Mouse (Mus musculus) cerebellum, adult 11-12 months (tissue): ENCODE measurements around the gene Ankrd11.

Source experiments
- DNase-seq: peaks from one replicate; pipeline ENCODE4 v3.0.0; 2022

Ankrd11 gene

DNA sequence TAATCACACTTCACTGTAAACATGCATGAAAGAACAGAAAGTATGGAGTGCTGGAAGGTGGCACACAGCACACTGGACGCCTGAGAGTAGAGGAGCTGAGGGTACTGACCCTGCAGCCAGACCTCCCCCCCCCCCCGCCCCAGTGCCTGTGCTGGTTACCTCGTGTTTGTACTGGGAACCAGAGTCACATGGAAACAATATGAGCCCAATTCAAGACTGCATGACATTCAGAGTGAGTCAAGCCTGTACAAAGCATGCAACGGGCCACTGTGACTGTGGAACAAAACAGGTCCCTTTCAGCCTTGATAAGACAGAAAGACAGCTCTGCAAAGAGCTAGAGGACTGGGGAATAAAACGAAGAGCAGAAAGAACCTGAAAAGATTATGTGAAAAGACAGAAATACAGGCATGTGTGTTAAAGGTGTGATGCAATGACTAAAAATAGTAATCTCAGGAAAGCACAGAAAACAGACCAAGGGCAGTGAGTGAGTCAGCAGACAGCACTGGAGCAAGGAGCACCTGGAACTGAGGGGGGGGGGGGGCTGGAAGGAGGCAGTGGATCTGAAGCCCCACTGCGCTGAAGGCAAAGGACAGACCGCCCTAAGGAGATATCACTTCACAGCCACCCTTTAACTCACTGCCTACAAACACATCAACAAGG lies 118.5 kb downstream of the Ankrd11 start:
- no peak for DNase-seq

DNA sequence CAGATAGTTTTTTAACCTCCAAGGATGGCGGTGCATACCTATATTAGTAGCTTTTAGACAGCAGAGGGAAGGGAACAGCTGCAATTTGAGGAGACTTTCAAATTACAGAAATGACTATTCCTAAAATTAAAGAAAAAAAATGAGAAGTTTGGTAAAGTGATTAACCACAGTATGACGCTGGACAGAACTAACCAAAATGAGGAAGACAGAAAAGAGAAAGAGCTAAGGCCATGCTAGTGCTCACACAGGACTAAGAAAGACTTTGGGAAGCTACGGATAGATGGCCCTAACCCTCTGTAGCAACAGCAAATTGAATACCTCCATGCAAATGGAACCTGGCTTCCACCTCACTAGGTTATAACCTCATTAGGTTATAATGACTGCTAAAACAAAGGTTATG lies 119.1 kb downstream of the Ankrd11 start:
- DNase-seq: no peak

- no peak for DNase-seq
Observed at GRCm38 (mm10) chr8:122920890-122921289, 121.2 kb downstream of the Ankrd11 start.

- DNase-seq: peak; percentile 13
Observed at GRCm38 (mm10) chr8:122918438-122919107, 123.5 kb downstream of the Ankrd11 start.

- peak; percentile 47 for DNase-seq
Observed at GRCm38 (mm10) chr8:122917531-122918392, 124.3 kb downstream of the Ankrd11 start.

DNA sequence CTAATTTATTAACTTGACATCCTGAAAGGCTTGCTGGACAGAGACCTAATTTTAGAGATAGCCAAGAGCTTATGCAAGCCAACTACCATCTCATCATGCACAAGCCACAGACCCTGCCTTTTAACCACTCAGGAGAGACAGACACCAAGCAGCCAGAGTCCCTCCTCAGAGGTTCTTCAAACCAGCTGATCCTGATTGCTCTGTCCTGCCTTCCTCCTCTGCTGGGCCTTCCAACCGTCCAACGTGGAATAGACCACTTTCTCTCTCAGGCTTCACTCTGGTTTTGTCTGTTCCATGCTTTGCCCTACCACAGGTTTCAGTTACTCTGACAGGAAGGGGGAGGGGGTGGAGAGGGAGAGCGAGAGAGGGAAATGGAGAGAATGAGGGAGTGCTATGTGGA lies 125.3 kb downstream of the Ankrd11 start:
- peak; percentile 9 for DNase-seq

- peak; percentile 65 for DNase-seq
Observed at GRCm38 (mm10) chr8:122912871-122913270, 129.2 kb downstream of the Ankrd11 start.

DNA sequence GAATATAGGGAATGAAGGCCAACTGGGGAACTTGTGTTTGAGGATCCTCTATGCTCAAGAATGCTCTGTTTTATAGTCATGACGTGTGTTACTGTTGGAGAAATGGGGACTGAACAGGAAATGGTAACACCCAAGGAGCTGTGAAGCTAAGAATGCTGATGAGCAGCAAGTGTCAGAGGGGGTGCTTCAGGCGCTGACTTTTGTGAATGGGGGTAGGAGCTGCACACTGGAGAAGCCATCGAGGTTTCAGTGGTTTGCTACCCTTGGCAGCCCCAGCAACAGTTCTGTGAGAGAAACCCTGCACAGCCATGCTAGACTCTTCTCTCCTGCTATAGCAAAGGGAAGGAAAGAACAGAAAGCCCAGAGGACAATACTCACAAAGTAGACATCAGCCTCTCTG lies 129.9 kb downstream of the Ankrd11 start:
- no peak for DNase-seq

- peak; percentile 80 for DNase-seq
Observed at GRCm38 (mm10) chr8:122906463-122907021, 135.5 kb downstream of the Ankrd11 start.

- DNase-seq: no peak
Observed at GRCm38 (mm10) chr8:122905346-122905745, 136.7 kb downstream of the Ankrd11 start.

GRCm38 (mm10) chr8:122904496-122904895 lies 137.6 kb downstream of the Ankrd11 start:
- no peak for DNase-seq

GRCm38 (mm10) chr8:122903002-122903401 lies 139.1 kb downstream of the Ankrd11 start:
- DNase-seq: no peak

GRCm38 (mm10) chr8:122902581-122902980 lies 139.5 kb downstream of the Ankrd11 start:
- DNase-seq: peak; percentile 59

- no peak for DNase-seq
Observed at GRCm38 (mm10) chr8:122901892-122902515, 140.1 kb downstream of the Ankrd11 start.

DNA sequence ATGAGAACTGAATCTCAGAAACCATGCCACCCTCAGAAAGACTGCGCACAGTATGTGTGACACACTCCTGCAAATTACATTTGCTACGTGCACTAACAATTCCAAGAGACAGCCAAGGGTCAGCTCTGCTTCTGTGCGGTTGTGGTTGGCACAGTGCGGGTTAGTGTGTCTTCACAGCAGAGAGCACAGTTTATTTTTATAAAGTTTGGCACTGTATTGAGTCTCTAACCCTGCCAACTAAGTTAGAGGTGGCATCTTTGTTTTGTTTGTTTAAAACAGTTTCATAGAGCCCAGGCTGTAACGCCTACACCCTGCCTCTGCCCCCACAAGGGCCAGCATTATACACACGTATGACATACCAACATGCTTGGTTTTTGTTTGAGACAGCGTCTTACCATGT lies 140.6 kb downstream of the Ankrd11 start:
- DNase-seq: no peak

GRCm38 (mm10) chr8:122899085-122899484 lies 143.0 kb downstream of the Ankrd11 start:
- DNase-seq: no peak

GRCm38 (mm10) chr8:122898473-122898872 lies 143.6 kb downstream of the Ankrd11 start:
- no peak for DNase-seq

GRCm38 (mm10) chr8:122898018-122898417 lies 144.1 kb downstream of the Ankrd11 start:
- DNase-seq: no peak

DNA sequence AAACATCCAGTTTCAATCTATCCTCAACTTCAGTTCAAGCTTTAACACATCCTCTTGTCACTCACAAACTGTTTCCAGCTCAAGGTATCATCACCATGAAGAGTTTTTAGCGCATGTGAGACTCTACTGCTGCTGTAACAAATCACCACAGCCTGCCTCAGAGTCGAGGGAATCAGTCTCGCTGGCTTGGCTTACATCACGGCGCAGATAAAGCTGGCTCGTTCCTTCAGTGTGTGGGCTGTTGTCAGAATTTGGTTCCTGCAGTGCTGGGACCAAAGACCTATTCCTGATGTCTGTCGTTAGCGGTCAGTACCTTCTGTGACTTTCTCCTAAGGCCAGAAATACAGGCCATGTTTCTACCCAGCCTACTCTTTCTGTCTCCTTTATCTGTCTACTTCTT lies 144.9 kb downstream of the Ankrd11 start:
- no peak for DNase-seq

GRCm38 (mm10) chr8:122896317-122896716 lies 145.8 kb downstream of the Ankrd11 start:
- DNase-seq: no peak

DNA sequence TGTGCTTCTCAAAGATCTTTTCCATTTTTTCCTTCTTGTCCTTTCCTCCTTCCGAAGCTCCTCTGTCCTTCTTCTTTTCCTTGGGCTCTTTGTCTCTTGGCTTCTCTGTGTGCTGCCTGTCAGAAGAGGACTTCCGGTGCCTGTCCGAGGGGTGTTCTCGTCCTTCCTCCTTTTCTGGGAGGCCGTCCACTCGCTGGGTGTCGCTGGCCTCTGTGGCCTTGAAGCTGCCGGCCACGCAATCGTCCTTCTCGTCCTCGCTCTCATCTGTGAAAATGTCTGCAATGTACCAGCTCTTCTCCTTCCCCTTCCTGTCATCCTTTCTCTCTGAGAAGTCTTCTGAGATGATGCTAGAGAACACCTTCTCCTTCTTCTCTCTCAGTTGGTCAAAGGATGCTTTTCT lies 148.6 kb downstream of the Ankrd11 start:
- no peak for DNase-seq

DNA sequence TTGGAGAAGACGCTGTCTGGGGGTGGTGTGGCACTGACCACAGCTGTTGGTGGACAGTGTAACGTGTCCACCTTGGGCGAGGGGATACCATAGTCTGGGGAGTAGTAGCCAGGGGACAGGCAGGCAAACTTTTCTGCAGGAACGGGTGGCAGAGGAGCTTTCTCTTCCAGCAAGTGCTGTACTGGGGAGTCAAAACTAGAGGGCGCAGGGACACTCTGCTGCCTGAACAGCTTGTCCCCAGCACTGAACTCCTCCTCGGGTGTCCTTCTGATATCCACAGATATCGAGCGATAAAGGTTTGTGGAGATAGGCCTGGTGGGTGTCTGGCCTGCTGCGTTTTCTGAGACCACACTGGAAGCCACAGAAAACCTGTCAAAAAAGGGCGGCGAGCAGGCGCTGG lies 150.6 kb downstream of the Ankrd11 start:
- DNase-seq: no peak

GRCm38 (mm10) chr8:122883671-122884070 lies 158.4 kb downstream of the Ankrd11 start:
- no peak for DNase-seq
